Mouse (Mus musculus) kidney, adult 18-20 months (tissue): Measurements from ENCODE around the gene 9930111J21Rik2.
"Not testable (repeated sequence)": the region's sequence is repeated elsewhere in the genome, so short reads cannot be mapped to it uniquely, and the experiment has no call there.

Experiments
- DNase-seq: peaks from one replicate; pipeline ENCODE4 v3.0.0; 2021

Gene 9930111J21Rik2

GRCm38 (mm10) chr11:49051093-49051891, at the start of gene 9930111J21Rik2:
Gene 9930111J21Rik2, minus strand, starts transcription at chr11:49051242.
- DNase-seq, result not testable (repeated sequence)

- DNase-seq, result no peak
These were observed 49.4 kb upstream of the 9930111J21Rik2 start for GRCm38 (mm10) chr11:49100409-49100808.

- no peak for DNase-seq
These were observed 44.3 kb upstream of the 9930111J21Rik2 start for GRCm38 (mm10) chr11:49095367-49095766.

- DNase-seq, result no peak
These were observed 43.0 kb upstream of the 9930111J21Rik2 start for GRCm38 (mm10) chr11:49093861-49094660.

GRCm38 (mm10) chr11:49092786-49093185, 41.7 kb upstream of the 9930111J21Rik2 start:
- no peak for DNase-seq

GRCm38 (mm10) chr11:49092053-49092586, 41.1 kb upstream of the 9930111J21Rik2 start:
- no peak for DNase-seq

GRCm38 (mm10) chr11:49091171-49091570, 40.1 kb upstream of the 9930111J21Rik2 start:
- no peak for DNase-seq

- DNase-seq, result no peak
These were observed 39.5 kb upstream of the 9930111J21Rik2 start for GRCm38 (mm10) chr11:49090551-49090950.

- DNase-seq, result no peak
These were observed 38.9 kb upstream of the 9930111J21Rik2 start for GRCm38 (mm10) chr11:49089735-49090507.

GRCm38 (mm10) chr11:49088990-49089652, 38.1 kb upstream of the 9930111J21Rik2 start:
- DNase-seq, result no peak

- DNase-seq, result no peak
These were observed 37.0 kb upstream of the 9930111J21Rik2 start for GRCm38 (mm10) chr11:49087830-49088616.

GRCm38 (mm10) chr11:49086858-49087361, 35.9 kb upstream of the 9930111J21Rik2 start:
- peak; percentile 14 for DNase-seq

GRCm38 (mm10) chr11:49084875-49085274, 33.8 kb upstream of the 9930111J21Rik2 start:
- peak; percentile 28 for DNase-seq

GRCm38 (mm10) chr11:49084385-49084784, 33.3 kb upstream of the 9930111J21Rik2 start:
- DNase-seq, result no peak

- no peak for DNase-seq
These were observed 32.8 kb upstream of the 9930111J21Rik2 start for GRCm38 (mm10) chr11:49083808-49084207.

GRCm38 (mm10) chr11:49083146-49083545, 32.1 kb upstream of the 9930111J21Rik2 start:
- no peak for DNase-seq

- no peak for DNase-seq
These were observed 30.8 kb upstream of the 9930111J21Rik2 start for GRCm38 (mm10) chr11:49081886-49082285.

GRCm38 (mm10) chr11:49081356-49081755, 30.3 kb upstream of the 9930111J21Rik2 start:
- DNase-seq, result no peak

- no peak for DNase-seq
These were observed 29.6 kb upstream of the 9930111J21Rik2 start for GRCm38 (mm10) chr11:49080636-49081035.

GRCm38 (mm10) chr11:49078719-49079118, 27.7 kb upstream of the 9930111J21Rik2 start:
- no peak for DNase-seq

GRCm38 (mm10) chr11:49077012-49077411, 26.0 kb upstream of the 9930111J21Rik2 start:
- DNase-seq, result no peak
